Mouse (Mus musculus): Measurements from ENCODE around the gene Hist1h2ag. TPM values are rescaled to one million over a fixed set of nuclear protein-coding genes. Genes with fewer than 3 reads are reported as not detected.

The Hist1h2ag gene
- polyA plus RNA-seq, 1 experiment from 2014 or later = 52.7 TPM

DNA sequence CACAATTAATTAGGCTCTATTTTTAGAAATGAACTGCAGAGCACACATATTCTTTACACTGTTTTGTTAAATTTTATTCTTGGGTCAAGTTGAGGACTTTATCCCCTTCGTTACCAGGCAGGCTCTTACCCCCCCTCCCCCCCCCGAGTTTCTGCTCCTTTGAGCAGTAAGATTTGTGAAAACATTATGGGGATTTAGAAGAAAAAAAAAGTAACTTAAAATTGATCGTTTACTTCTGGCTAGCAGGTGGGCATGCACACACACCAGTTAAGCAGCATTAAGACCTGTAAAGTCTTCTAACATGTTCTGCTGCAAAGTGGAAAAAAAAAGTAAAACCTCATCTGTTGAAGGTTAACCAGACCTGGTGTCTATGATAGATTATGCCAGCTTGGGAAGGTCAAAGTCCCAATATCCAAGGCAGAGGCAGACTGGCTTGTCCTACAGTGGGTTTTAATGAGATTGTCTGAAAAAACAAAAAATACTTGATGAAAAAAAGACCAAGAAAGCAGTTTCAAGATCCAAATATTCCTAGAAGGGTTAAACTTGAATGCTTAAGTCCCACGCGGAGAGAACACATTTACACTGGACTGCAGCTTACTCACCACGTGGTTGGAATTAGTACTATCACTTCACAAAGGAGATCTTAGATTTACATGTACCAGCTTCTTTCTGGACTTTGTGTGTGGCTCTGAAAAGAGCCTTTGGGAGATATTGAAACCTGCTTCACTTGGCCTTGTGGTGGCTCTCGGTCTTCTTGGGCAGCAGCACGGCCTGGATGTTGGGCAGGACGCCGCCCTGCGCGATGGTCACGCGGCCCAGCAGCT, 8.1 kb downstream of the Hist1h2ag start:
- no peaks in the 10 kb centered on the region for H3K27me3 ChIP-seq
- peaks cover 18% of the 10 kb centered on the region for H3K4me1 ChIP-seq
- ATAC-seq (ENCODE audit: low FRiP score) = peak; percentile 27
- no peaks in the 10 kb centered on the region for H3K36me3 ChIP-seq
- 1% methylated on average over 14 of the region's 14 CpGs for WGBS
- H3K9me3 ChIP-seq (replicated peaks) = no peaks in the 10 kb centered on the region
- H3K4me3 ChIP-seq = peak overlapping the region; percentile 40
- peak overlapping the region; percentile 79 for H3K27ac ChIP-seq
- H3K4me2 ChIP-seq (replicated peaks) = peak overlapping the region; percentile 70
- H3K9ac ChIP-seq = peak overlapping the region; percentile 52

DNA sequence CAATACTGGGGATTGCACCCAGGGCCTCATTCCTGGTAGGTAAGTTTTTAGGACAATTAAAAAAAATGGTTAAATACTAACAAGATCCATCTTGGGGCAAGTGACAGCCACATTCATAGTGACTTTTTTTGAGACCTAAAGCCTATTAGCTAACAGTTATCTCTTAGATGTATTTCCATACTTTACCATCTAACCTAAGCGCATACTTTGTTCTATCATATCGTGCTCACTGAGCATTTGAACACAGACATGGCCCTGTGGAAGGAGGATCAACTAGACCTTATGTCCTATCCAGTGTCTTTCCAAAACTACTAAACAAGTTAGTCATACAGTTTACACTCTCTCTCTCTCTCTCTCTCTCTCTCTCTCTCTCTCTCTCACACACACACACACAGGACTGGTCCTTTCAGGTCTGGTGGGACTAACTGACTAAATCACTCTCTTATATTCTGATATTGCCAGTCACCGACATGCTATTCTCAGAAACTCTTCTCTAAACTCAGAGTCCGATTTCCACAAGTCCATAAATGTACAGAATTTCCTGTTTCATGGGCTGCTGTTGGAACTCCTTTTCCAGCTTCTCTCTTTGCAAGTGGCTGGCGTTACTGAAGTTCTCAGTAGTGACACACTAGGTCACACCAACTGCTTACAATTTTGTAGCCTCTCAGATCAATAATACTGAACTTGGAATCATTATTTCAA, 8.9 kb downstream of the Hist1h2ag start:
- Histone ChIP-seq H3K27ac (no peak overlapping the region), H3K4me2 (replicated peaks) (peak overlapping the region; percentile 70), H3K9me3 (replicated peaks) (no peaks in the 10 kb centered on the region), H3K4me3 (peak overlapping the region; percentile 40), H3K9ac (peak overlapping the region; percentile 52), H3K36me3 (no peaks in the 10 kb centered on the region), H3K4me1 (peaks cover 18% of the 10 kb centered on the region), H3K27me3 (no peaks in the 10 kb centered on the region)
- 57% methylated on average over 5 of the region's 5 CpGs for WGBS
- ATAC-seq (ENCODE audit: low FRiP score) = no peak

- H3K27ac ChIP-seq = no peak overlapping the region
- no peaks in the 10 kb centered on the region for H3K36me3 ChIP-seq
- H3K4me1 ChIP-seq = peaks cover 15% of the 10 kb centered on the region
- no peak overlapping the region for H3K4me2 ChIP-seq (replicated peaks)
- no peak for ATAC-seq (ENCODE audit: low FRiP score)
- H3K9ac ChIP-seq = no peak overlapping the region
- no peak overlapping the region for H3K4me3 ChIP-seq
- no peaks in the 10 kb centered on the region for H3K9me3 ChIP-seq (replicated peaks)
- WGBS = 18% methylated on average over 4 of the region's 4 CpGs
- no peaks in the 10 kb centered on the region for H3K27me3 ChIP-seq
Observed at GRCm38 (mm10) chr13:22030493-22030892, 12.3 kb downstream of the Hist1h2ag start.

DNA sequence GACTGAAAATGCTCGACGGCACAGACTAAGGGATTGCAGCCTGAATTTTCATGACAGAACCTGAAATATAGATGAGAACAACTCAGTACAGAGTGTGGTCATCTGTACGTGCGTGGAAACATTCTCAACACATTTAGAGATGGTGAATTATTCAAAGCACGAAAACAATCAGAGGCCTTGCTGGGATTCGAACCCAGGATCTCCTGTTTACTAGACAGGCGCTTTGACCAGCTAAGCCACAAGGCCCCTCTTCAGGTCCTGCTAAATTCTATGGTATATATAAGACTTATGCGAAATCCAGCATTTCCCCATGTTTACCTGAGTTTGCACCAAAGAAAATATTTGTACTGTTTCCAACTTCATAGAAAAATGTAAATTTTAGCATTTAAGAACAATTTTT, 12.8 kb downstream of the Hist1h2ag start:
- H3K4me3 ChIP-seq = no peak overlapping the region
- 34% methylated on average over 8 of the region's 8 CpGs for WGBS

GRCm38 (mm10) chr13:22028673-22029460, 13.9 kb downstream of the Hist1h2ag start:
- Histone ChIP-seq H3K27ac (peak overlapping the region; percentile 71), H3K9ac (peak overlapping the region; percentile 60), H3K36me3 (no peaks in the 10 kb centered on the region), H3K4me2 (replicated peaks) (peak overlapping the region; percentile 59), H3K4me3 (peak overlapping the region; percentile 45), H3K27me3 (peaks cover 4% of the 10 kb centered on the region; the same call in 1 of the 2 replicates), H3K4me1 (peaks cover 5% of the 10 kb centered on the region; the same call in 1 of the 2 replicates), H3K9me3 (replicated peaks) (no peaks in the 10 kb centered on the region)
- ATAC-seq (ENCODE audit: low FRiP score) = peak; percentile 76
- WGBS = under 1% methylated on average over 40 of the region's 40 CpGs

More for the DNA sequence above, 12.8 kb downstream of the Hist1h2ag start:
- Histone ChIP-seq H3K4me2 (replicated peaks) (no peak overlapping the region), H3K9me3 (replicated peaks) (no peaks in the 10 kb centered on the region), H3K9ac (no peak overlapping the region), H3K27me3 (no peaks in the 10 kb centered on the region), H3K36me3 (no peaks in the 10 kb centered on the region), H3K27ac (no peak overlapping the region), H3K4me1 (peaks cover 15% of the 10 kb centered on the region)
- no peak for ATAC-seq (ENCODE audit: low FRiP score)

DNA sequence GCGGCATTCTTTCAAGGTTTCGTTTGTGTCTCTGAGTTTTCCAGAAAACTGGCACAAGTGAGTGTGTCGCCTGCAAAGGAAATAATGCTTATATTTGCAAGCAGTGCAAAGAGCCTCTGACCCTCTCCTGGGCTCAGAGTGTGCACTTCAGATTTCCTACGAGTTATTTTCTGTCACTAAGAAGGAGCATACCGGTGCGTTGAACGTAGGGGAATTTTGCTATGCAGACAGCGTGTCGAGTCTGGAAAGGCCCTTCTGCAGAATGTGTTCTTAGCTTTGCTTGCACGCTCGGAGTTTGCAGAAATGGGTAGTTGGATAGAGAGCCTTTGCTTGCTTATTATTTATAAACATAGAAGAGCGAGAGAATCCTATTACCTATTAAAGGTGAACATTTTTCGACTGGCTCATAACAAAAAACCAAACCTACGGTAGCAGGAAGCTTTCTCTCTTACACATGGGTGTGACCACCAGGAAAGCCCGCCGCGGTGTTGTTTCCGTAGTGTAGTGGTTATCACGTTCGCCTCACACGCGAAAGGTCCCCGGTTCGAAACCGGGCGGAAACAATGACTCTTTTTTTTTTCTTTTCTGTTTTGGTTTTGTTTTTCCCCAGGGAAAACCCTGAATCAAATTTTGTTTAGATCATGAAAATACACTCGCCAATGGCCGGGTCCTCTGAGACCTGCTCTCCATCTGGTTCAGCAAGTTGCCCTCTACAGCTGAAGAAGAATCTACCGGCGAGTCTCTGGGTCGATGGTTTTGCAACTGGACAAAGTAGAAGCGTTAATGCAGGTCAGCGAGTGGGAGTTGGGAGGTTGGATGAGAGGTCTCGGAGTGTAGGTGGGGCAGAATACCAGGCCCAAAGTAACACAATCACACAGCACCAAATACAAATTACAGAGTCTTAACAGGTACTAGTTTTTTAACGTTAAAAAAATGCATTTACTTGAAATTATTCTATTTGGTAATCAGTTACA, 16.4 kb downstream of the Hist1h2ag start:
- peak overlapping the region; percentile 58 for H3K4me2 ChIP-seq (replicated peaks)
- ATAC-seq (ENCODE audit: low FRiP score) = no peak
- no peaks in the 10 kb centered on the region for H3K9me3 ChIP-seq (replicated peaks)
- H3K27me3 ChIP-seq = peaks cover 4% of the 10 kb centered on the region; the same call in 1 of the 2 replicates
- 0 out of 2 replicates have a peak overlapping the region, but pooled peaks have one; percentile 31 for H3K27ac ChIP-seq
- peak overlapping the region; percentile 43 for H3K4me3 ChIP-seq
- H3K9ac ChIP-seq = peak overlapping the region; percentile 55; the same call in 1 of the 2 replicates
- 1% methylated on average over 35 of the region's 35 CpGs for WGBS
- H3K4me1 ChIP-seq = peaks cover 8% of the 10 kb centered on the region
- H3K36me3 ChIP-seq = no peaks in the 10 kb centered on the region

- Histone ChIP-seq H3K36me3 (no peaks in the 10 kb centered on the region), H3K4me2 (replicated peaks) (peak overlapping the region; percentile 47), H3K27ac (no peak overlapping the region), H3K4me1 (peaks cover 10% of the 10 kb centered on the region), H3K4me3 (peak overlapping the region; percentile 41), H3K27me3 (peaks cover 29% of the 10 kb centered on the region), H3K9ac (peak overlapping the region; percentile 45; the same call in 1 of the 2 replicates), H3K9me3 (replicated peaks) (no peaks in the 10 kb centered on the region)
- WGBS = under 1% methylated on average over 9 of the region's 9 CpGs
- ATAC-seq (ENCODE audit: low FRiP score) = peak; percentile 57; the same call in 1 of the 2 replicates
Observed at GRCm38 (mm10) chr13:22022241-22022640, 20.5 kb downstream of the Hist1h2ag start.

DNA sequence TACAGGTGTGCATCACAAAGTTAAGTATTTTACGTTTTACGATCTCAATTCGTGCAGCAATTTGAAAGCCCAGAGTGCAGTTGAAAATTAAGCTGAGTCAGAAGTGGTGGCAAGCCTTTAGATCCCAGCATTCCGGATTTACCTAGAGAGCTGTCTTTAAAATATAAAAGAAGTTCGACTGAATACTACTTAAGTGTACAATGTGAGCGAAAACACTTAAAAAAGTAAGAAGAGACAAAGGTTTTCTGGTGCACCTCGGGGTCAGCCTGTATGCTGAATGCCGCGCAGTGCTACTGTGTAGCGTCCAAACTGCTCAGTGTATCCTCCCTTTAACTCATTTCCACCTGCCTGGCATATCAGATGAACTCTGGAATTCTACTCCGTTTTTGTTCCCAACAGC, 21.2 kb downstream of the Hist1h2ag start:
- Histone ChIP-seq H3K27me3 (peaks cover 30% of the 10 kb centered on the region), H3K9me3 (replicated peaks) (no peaks in the 10 kb centered on the region), H3K27ac (no peak overlapping the region), H3K4me3 (peak overlapping the region; percentile 41), H3K9ac (no peak overlapping the region; the same call in 1 of the 2 replicates), H3K36me3 (no peaks in the 10 kb centered on the region), H3K4me2 (replicated peaks) (peak overlapping the region; percentile 47), H3K4me1 (peaks cover 10% of the 10 kb centered on the region)
- no peak for ATAC-seq (ENCODE audit: low FRiP score)
- under 1% methylated on average over 11 of the region's 11 CpGs for WGBS

DNA sequence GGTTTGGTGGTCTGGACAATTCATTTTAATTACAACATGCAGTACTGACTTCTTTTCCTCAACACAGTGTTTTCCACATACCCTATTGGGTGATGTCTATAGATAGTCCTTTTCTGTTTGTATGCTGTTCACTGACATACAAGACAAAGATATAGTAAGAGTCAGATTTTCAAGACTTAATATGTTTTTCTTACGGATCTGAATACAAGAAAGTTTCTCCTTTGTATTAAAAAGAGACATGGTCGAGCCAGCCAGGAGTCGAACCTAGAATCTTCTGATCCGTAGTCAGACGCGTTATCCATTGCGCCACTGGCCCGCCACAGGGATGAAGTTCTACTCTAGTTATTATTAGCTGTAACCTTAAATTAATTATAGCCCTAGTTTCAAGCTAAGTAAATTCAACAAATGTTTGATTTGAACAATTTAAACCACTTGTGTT, 21.8 kb downstream of the Hist1h2ag start:
- 0% methylated on average over 8 of the region's 8 CpGs for WGBS
- Histone ChIP-seq H3K4me3 (peak overlapping the region; percentile 41), H3K27me3 (peaks cover 35% of the 10 kb centered on the region), H3K27ac (no peak overlapping the region), H3K4me2 (replicated peaks) (peak overlapping the region; percentile 47), H3K4me1 (peaks cover 8% of the 10 kb centered on the region), H3K9ac (no peak overlapping the region), H3K9me3 (replicated peaks) (no peaks in the 10 kb centered on the region), H3K36me3 (no peaks in the 10 kb centered on the region)
- ATAC-seq (ENCODE audit: low FRiP score) = peak; percentile 44; the same call in 1 of the 2 replicates

DNA sequence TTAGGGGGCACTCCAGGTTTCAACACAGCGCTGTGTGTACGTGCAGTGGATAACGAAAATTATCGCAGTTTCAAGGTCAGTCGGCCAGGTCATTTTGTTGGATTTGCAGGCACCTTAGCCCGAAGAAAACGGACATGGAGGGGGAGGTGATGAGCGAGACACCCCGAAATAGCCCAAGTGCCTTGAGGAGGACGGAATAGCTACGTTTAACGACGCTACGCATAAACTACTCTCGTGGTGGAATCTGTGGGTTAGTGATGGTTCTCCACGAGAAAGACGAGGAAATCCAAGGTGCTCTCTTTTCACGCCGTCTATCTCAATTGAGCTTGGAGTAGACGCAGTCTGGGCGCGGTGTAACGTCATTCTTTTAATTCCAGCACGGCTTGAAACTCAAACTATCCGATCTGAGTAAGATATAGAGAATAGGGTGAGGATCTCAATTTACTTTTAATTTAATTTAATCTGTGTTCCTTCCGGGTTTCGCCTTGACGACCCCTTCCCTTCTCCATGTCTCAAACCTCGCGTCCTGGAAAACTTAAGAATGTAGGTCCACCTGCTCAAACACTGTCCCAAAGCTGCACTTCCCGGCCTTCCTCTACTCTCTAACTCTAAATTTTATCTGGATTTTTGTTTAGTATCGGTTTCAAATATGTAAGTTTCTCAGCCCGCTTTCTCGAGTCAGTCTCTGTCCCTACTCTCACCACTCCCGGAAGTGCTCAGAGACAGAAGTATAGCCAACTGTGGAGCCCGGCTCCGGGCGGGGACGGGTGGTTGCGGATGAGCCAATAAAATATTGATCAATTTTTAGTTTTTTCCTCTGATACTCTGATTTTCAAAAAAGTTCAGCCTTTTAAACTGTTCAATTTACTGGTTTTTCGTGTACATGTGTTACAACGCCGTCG, 22.6 kb downstream of the Hist1h2ag start:
- Histone ChIP-seq H3K4me1 (peaks cover 5% of the 10 kb centered on the region), H3K27me3 (peaks cover 40% of the 10 kb centered on the region), H3K9me3 (replicated peaks) (no peaks in the 10 kb centered on the region), H3K36me3 (no peaks in the 10 kb centered on the region), H3K4me3 (peak overlapping the region; percentile 41), H3K27ac (no peak overlapping the region), H3K4me2 (replicated peaks) (peak overlapping the region; percentile 47), H3K9ac (no peak overlapping the region)
- ATAC-seq (ENCODE audit: low FRiP score) = no peak
- under 1% methylated on average over 44 of the region's 44 CpGs for WGBS

All from hindbrain, embryonic 12.5 days (tissue).